Mouse (Mus musculus): ENCODE measurements around the gene Kcnk7. TPM values are rescaled to one million over a fixed set of nuclear protein-coding genes. Genes with fewer than 3 reads are reported as not detected.

The Kcnk7 gene
- polyA plus RNA-seq, 1 experiment from 2014 or later = 0.14 TPM

DNA sequence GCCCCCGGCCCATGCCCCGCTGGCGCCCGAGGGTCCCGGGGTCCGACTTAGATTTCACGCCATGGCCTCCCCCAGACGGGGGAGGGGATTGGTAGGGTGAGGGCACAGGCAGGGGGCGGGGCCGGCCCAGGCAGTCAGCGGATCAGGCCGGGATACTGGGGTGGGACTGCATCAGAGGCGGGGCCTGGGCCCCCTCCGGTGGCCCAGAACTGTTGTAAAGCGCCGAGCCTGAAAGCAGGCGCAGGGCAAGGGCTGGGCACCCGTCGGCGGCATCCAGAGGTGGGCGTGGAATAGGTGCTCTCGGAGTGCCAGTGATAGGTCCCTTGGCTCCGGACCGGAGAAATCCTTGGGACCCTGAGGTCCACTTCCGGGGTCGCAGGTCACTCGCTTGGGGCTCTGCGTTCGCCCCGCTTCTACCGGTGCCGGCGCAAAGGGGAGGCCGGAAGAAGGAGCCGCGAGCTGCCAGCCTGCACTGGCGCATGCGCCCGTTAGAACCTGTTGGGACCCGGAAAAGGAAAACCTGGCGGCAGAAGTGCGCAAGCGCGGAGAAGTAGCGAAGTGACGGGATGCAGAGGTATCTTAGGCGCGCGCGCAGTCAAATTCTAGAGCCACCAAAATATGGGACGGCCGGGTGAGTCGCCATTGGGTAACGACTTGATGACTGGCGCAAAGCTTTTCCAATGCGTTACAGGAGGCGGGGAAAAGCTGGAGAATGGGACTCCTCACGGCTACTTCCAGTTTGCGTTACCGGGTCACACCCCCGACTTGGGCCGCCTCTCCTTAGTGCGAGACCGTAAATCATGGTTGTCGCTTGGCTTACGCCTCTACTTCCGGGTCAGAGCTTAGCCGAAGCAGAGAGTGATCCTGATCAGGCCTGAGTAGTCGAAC, 15.7 kb upstream of the Kcnk7 start, which contains the start of the genes Map3k11 and Pcnx3:
Map3k11 (plus strand) TSS at position 543 of the 888 bp plus-strand sequence.
Pcnx3 (minus strand) TSS at position 709 of the 888 bp plus-strand sequence.
- H3K27me3 ChIP-seq (ENCODE audit: control insufficient read depth, insufficient read depth, low read depth, low read length) = no peaks in the 10 kb centered on the region
- under 1% methylated on average over 68 of the region's 69 CpGs for WGBS (ENCODE audit: insufficient replicate concordance)
- peaks cover 26% of the 10 kb centered on the region for H3K36me3 ChIP-seq (ENCODE audit: control insufficient read depth, insufficient read depth)
- peak within 1 kb of the TSS; percentile 95 for H3K4me3 ChIP-seq (ENCODE audit: low read depth, low read length)
- peak within 1 kb of the TSS; percentile 99 for H3K9ac ChIP-seq (ENCODE audit: low read depth, low read length)
- H3K27ac ChIP-seq (ENCODE audit: low read length) = peak within 1 kb of the TSS; percentile 97
- H3K4me1 ChIP-seq (ENCODE audit: control insufficient read depth, low read depth, low read length) = peaks cover 61% of the 10 kb centered on the region
- H3K4me2 ChIP-seq (ENCODE audit: low read depth, low read length) = peak within 1 kb of the TSS; percentile 100
- no peaks in the 10 kb centered on the region for H3K9me3 ChIP-seq (replicated peaks; ENCODE audit: control insufficient read depth, low read length)
- ATAC-seq (ENCODE audit: low read depth) = peak; percentile 81

DNA sequence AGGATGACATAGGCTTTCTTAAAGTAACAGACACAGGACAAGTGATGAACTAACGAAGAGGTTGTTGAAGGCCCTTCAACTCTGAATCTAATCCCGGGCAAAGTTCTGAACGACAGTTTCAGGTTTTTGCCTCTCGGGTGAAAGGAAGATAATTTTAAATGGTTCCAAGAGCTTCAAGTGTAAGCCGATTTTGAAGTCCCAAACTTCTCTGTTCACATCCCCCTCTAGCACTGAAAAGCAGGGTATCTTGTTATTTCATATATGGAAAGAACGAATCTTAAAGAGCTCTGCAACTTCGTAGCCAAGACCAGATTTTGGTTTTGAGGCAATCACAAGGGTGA, 15.1 kb upstream of the Kcnk7 start:
- no peaks in the 10 kb centered on the region for H3K9me3 ChIP-seq (replicated peaks; ENCODE audit: control insufficient read depth, low read length)
- H3K36me3 ChIP-seq (ENCODE audit: control insufficient read depth, insufficient read depth) = peaks cover 21% of the 10 kb centered on the region
- peak overlapping the region; percentile 95 for H3K4me3 ChIP-seq (ENCODE audit: low read depth, low read length)
- peak overlapping the region; percentile 97 for H3K27ac ChIP-seq (ENCODE audit: low read length)
- under 1% methylated on average over 7 of the region's 7 CpGs for WGBS (ENCODE audit: insufficient replicate concordance)
- no peak for ATAC-seq (ENCODE audit: low read depth)
- peak overlapping the region; percentile 100 for H3K4me2 ChIP-seq (ENCODE audit: low read depth, low read length)
- H3K9ac ChIP-seq (ENCODE audit: low read depth, low read length) = peak overlapping the region; percentile 99
- no peaks in the 10 kb centered on the region for H3K27me3 ChIP-seq (ENCODE audit: control insufficient read depth, insufficient read depth, low read depth, low read length)
- H3K4me1 ChIP-seq (ENCODE audit: control insufficient read depth, low read depth, low read length) = peaks cover 64% of the 10 kb centered on the region

- H3K36me3 ChIP-seq (ENCODE audit: control insufficient read depth, insufficient read depth) = peaks cover 16% of the 10 kb centered on the region
- no peaks in the 10 kb centered on the region for H3K9me3 ChIP-seq (replicated peaks; ENCODE audit: control insufficient read depth, low read length)
- H3K4me2 ChIP-seq (ENCODE audit: low read depth, low read length) = peak overlapping the region; percentile 100
- WGBS (ENCODE audit: insufficient replicate concordance) = 3% methylated on average over 42 of the region's 42 CpGs
- H3K4me1 ChIP-seq (ENCODE audit: control insufficient read depth, low read depth, low read length) = peaks cover 64% of the 10 kb centered on the region
- peak; percentile 72 for ATAC-seq (ENCODE audit: low read depth)
- H3K4me3 ChIP-seq (ENCODE audit: low read depth, low read length) = peak overlapping the region; percentile 95
- peak overlapping the region; percentile 99 for H3K9ac ChIP-seq (ENCODE audit: low read depth, low read length)
- H3K27me3 ChIP-seq (ENCODE audit: control insufficient read depth, insufficient read depth, low read depth, low read length) = no peaks in the 10 kb centered on the region
- peak overlapping the region; percentile 97 for H3K27ac ChIP-seq (ENCODE audit: low read length)
Measured at GRCm38 (mm10) chr19:5689565-5690342, 14.4 kb upstream of the Kcnk7 start.

DNA sequence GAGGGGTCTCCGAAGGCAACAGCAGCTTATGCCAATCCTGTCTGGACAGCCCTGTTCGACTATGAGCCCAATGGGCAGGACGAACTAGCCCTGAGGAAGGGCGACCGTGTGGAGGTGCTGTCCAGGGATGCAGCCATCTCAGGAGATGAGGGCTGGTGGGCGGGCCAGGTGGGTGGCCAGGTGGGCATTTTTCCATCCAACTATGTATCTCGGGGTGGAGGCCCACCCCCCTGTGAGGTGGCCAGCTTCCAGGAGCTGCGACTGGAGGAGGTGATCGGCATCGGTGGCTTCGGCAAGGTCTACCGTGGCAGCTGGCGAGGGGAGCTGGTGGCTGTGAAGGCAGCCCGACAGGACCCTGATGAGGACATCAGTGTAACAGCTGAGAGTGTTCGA, 13.8 kb upstream of the Kcnk7 start:
- H3K9me3 ChIP-seq (replicated peaks; ENCODE audit: control insufficient read depth, low read length) = no peaks in the 10 kb centered on the region
- peaks cover 16% of the 10 kb centered on the region for H3K36me3 ChIP-seq (ENCODE audit: control insufficient read depth, insufficient read depth)
- no peaks in the 10 kb centered on the region for H3K27me3 ChIP-seq (ENCODE audit: control insufficient read depth, insufficient read depth, low read depth, low read length)
- H3K4me1 ChIP-seq (ENCODE audit: control insufficient read depth, low read depth, low read length) = peaks cover 64% of the 10 kb centered on the region
- peak overlapping the region; percentile 100 for H3K4me2 ChIP-seq (ENCODE audit: low read depth, low read length)
- H3K9ac ChIP-seq (ENCODE audit: low read depth, low read length) = peak overlapping the region; percentile 99
- no peak for ATAC-seq (ENCODE audit: low read depth)
- 45% methylated on average over 15 of the region's 15 CpGs for WGBS (ENCODE audit: insufficient replicate concordance)
- peak overlapping the region; percentile 97 for H3K27ac ChIP-seq (ENCODE audit: low read length)
- peak overlapping the region; percentile 95 for H3K4me3 ChIP-seq (ENCODE audit: low read depth, low read length)

DNA sequence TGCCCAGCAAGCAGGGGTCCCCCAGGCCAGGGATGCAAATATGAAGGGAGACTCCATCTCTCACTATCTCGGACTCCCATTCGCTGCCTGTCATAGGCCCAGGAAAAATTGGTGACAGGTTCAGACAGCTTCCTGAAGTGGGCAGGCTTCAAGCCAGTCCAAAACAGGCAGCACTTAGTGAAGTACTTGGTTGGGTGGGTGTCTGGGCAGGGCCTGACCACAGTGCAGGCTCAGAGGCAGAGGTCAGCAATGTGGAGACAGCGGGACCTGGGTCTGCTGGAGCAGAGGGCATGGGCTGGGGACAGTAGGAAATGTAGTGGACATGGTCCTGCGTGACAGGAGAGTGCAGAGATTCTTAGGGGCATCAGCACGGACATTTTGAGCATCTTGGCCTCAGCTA, 12.6 kb upstream of the Kcnk7 start:
- peaks cover 53% of the 10 kb centered on the region for H3K4me1 ChIP-seq (ENCODE audit: control insufficient read depth, low read depth, low read length)
- no peaks in the 10 kb centered on the region for H3K9me3 ChIP-seq (replicated peaks; ENCODE audit: control insufficient read depth, low read length)
- peak overlapping the region; percentile 95 for H3K4me3 ChIP-seq (ENCODE audit: low read depth, low read length)
- WGBS (ENCODE audit: insufficient replicate concordance) = 58% methylated on average over 5 of the region's 5 CpGs
- ATAC-seq (ENCODE audit: low read depth) = no peak
- H3K4me2 ChIP-seq (ENCODE audit: low read depth, low read length) = peak overlapping the region; percentile 100
- no peaks in the 10 kb centered on the region for H3K27me3 ChIP-seq (ENCODE audit: control insufficient read depth, insufficient read depth, low read depth, low read length)
- H3K9ac ChIP-seq (ENCODE audit: low read depth, low read length) = peak overlapping the region; percentile 99
- H3K36me3 ChIP-seq (ENCODE audit: control insufficient read depth, insufficient read depth) = peaks cover 18% of the 10 kb centered on the region
- peak overlapping the region; percentile 76 for H3K27ac ChIP-seq (ENCODE audit: low read length)

DNA sequence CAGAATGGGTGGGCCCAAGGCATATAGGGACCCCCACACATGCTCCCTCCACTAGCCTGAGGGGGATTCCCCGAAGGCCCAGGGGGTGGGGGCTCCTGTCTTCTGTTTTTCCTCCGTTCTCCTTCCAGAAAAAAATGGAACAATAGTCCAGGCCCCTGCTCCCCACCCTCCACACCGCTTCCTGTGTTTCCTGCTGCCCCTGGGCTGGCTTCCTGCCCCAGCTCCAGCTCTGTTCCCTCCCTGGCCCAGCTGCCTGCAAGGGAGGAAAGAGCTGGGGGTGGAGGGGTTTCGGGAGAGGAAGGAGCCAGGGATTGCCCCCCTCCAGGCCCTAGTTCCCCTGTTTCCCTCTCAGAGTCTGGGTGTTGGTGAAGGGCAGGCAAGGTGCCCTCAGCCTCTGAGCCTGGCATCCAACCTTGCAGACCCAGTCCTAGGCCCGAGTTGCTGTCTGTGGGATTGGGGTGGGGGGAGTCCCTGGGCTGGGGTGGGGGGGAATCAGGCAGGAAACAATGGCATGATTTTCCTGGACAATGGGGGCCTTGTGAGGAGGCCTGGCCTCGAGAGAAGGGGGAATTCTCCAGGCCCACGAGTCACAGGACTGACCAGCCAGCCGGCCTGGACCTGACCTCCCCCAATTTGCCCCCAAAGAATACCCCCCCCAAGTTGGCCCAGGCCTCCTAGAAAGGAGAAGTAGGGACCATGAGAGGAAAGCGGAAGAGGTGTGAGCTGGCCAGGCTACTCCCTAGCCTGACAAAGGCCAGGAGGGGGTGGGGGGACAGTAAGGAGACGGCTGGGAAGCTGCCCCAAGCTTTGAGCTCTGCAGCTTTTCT, 11.9 kb upstream of the Kcnk7 start:
- Histone ChIP-seq H3K4me2 (ENCODE audit: low read depth, low read length) (peak overlapping the region; percentile 100), H3K27me3 (ENCODE audit: control insufficient read depth, insufficient read depth, low read depth, low read length) (no peaks in the 10 kb centered on the region), H3K4me3 (ENCODE audit: low read depth, low read length) (peak overlapping the region; percentile 95), H3K27ac (ENCODE audit: low read length) (peak overlapping the region; percentile 76), H3K9me3 (replicated peaks; ENCODE audit: control insufficient read depth, low read length) (no peaks in the 10 kb centered on the region), H3K36me3 (ENCODE audit: control insufficient read depth, insufficient read depth) (peaks cover 23% of the 10 kb centered on the region), H3K4me1 (ENCODE audit: control insufficient read depth, low read depth, low read length) (peaks cover 48% of the 10 kb centered on the region), H3K9ac (ENCODE audit: low read depth, low read length) (peak overlapping the region; percentile 99)
- ATAC-seq (ENCODE audit: low read depth) = no peak
- 45% methylated on average over 10 of the region's 10 CpGs for WGBS (ENCODE audit: insufficient replicate concordance)

DNA sequence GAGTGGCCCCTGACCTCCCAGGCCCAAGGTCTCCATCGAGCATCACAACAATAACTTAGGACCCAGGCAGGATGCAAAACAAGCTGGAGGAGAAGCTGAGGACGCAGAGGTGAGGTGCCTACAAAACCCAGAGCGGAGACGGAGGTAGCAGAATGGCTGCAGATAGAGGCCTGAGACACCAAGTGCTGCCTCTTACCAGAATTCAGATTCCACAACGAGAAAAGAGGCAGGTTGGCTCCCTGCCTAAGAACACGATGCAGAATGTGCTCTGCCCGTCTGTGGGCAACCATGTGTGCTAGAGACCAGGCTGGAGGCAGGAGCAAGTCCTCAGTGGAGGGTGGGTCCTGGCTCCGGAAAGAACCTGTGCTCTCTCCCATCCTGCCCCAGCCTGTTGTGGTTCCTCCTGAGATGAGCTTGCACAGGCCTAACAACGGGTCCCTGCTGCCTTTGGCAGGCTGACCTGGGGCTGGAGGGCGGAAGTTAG, 11.2 kb upstream of the Kcnk7 start:
- Histone ChIP-seq H3K9ac (ENCODE audit: low read depth, low read length) (peak overlapping the region; percentile 99), H3K27me3 (ENCODE audit: control insufficient read depth, insufficient read depth, low read depth, low read length) (no peaks in the 10 kb centered on the region), H3K4me1 (ENCODE audit: control insufficient read depth, low read depth, low read length) (peaks cover 42% of the 10 kb centered on the region), H3K4me3 (ENCODE audit: low read depth, low read length) (peak overlapping the region; percentile 95), H3K9me3 (replicated peaks; ENCODE audit: control insufficient read depth, low read length) (no peaks in the 10 kb centered on the region), H3K4me2 (ENCODE audit: low read depth, low read length) (peak overlapping the region; percentile 100), H3K36me3 (ENCODE audit: control insufficient read depth, insufficient read depth) (peaks cover 30% of the 10 kb centered on the region), H3K27ac (ENCODE audit: low read length) (peak overlapping the region; percentile 76)
- whole genome bisulfite sequencing (ENCODE audit: insufficient replicate concordance) = 54% methylated on average over 10 of the region's 10 CpGs
- ATAC-seq (ENCODE audit: low read depth) = no peak

DNA sequence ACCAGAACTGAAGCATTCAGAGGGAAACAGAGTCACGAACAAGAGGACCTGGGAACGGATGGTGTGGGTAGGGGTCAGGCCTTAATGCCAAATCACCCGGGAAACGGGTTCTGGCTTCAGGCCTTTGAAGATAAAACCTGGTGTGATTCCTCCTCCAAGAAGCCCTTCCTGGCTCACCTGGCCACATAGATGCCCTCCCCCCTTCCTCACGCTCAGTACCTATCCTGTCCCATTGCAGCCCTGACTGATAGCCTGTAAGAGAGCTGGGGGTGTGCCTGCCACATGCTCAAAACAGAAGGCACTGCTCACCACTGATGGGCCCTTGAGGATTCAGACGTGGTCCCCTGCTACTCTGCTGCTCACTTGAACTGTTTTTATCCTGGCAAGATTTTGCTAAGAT, 10.4 kb upstream of the Kcnk7 start:
- Histone ChIP-seq H3K9me3 (replicated peaks; ENCODE audit: control insufficient read depth, low read length) (no peaks in the 10 kb centered on the region), H3K27ac (ENCODE audit: low read length) (no peak overlapping the region), H3K4me1 (ENCODE audit: control insufficient read depth, low read depth, low read length) (peaks cover 40% of the 10 kb centered on the region), H3K36me3 (ENCODE audit: control insufficient read depth, insufficient read depth) (peaks cover 38% of the 10 kb centered on the region), H3K27me3 (ENCODE audit: control insufficient read depth, insufficient read depth, low read depth, low read length) (no peaks in the 10 kb centered on the region), H3K4me2 (ENCODE audit: low read depth, low read length) (no peak overlapping the region), H3K9ac (ENCODE audit: low read depth, low read length) (no peak overlapping the region), H3K4me3 (ENCODE audit: low read depth, low read length) (no peak overlapping the region)
- ATAC-seq (ENCODE audit: low read depth) = no peak
- 81% methylated on average over 6 of the region's 6 CpGs for WGBS (ENCODE audit: insufficient replicate concordance)

Data from liver, embryonic 16.5 days (tissue).